Mouse (Mus musculus): ENCODE measurements around the gene Rflna. TPM values are rescaled to one million over a fixed set of nuclear protein-coding genes. Genes with fewer than 3 reads are reported as not detected.
A peak's percentile ranks its signal among the peaks of the same experiment; 100 is the strongest.

Rflna gene
- total RNA-seq (2021), result under 1 TPM; 0.33 to 0.43 TPM
- long read RNA-seq, experiment 1, result 0 reads
- long read RNA-seq, experiment 2, result 0 reads

DNA sequence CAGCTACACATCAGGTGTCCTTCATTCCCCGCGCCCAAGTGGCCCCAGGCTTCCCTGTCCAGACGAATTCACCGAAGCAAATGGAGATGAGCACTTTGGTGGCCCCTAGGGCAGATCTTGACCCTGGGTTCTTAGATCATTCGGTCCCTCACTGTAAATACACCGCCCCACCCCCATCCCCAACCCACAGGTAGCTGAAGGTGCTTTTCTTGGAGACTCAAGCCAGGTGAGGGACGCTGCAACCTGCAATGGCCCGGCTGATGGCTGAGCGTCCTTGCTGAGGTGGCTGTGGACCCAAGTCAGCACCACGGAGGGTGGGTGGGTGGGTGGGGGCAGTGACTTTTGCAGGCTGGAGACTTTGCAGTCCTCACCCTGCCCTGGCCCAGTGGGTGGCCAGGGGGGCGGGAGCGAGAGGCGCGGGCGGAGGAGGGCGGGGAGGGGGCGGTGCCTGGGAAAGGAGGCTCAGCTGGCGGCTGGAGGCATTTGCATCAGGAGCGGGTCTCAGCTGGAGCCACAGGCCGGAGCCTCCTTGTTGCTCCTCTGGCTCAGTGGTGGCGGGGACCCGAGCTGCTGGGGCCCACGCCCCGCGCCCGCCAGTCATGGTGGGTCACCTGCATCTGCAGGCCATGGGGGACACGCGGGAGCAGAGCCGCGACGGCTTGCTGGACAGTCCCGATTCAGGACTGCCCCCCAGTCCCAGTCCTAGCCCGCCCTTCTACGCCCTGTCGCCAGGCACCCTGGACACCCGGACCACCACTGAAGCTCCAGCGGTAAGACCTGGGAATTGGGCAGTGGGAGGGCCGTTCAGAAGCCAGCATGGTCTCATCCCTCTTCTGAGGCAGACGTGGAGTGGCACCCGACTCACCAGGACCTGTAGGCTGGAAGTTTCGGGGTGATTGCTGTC is at the start of gene Rflna:
Rflna (plus strand) TSS at position 253 of the 904 bp plus-strand sequence.
- no peak for DNase-seq

DNA sequence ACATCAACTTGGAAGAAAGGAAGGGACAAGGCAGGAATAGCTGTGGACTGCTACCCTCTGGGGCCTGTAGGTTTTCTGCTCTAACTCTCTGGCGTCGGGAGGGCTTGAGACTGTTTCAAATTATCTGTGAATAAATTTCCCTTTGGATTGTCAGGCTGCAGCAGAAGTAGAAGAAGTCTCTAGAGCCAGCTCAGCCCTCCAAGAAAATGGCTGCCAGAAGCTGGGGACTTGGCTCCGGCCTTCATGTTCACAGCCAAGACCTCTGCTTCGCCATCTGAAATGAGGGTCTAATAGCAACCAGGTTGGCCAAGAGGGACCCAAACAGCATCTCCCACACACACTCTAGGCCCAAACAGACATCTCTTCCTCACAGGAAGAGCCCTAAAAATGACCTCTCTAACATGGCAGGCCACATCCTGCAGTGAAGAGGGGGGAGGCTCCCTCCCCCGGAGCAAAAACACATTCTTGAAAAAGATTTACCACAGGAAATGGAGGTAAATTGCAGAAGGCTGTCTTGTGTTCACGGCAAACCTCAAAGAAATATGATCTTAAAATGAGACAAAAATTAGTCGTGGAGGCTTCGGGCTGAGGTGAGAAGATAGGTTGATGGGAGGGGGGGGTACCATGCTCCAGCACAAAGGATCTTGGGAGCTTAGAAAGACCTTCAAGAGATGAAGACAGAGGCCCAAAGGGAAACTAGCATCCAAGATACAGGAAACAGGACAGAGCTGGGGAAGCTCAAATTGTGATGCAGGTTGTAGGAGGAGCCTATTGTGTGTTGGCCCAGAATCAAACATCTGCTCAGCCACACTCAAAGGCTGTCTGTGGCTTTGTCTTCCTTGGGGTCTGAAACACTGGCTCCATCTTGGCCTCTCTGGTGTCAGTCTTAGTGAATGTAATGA is 48.4 kb upstream of the Rflna start:
- DNase-seq, result no peak

DNA sequence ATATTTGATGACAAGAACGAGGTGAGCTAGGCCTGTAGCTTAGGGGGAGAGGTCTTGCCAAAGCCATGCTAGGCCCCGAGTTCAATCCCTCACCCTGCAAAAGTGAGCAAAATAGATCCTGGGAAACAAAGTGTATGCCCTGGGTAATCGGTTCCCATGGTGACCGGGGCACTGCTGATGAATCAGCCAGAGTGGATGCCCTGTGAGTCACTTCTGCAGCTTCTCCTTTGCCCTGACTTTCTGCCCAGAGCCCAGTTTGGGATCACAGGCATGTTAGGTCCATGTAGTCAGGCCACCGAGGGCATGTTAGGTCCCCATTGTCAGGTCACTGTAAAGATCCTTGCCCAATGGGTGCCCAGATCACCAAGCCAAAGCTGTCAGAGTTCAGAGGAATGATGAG is 45.5 kb upstream of the Rflna start:
- DNase-seq, result no peak

DNA sequence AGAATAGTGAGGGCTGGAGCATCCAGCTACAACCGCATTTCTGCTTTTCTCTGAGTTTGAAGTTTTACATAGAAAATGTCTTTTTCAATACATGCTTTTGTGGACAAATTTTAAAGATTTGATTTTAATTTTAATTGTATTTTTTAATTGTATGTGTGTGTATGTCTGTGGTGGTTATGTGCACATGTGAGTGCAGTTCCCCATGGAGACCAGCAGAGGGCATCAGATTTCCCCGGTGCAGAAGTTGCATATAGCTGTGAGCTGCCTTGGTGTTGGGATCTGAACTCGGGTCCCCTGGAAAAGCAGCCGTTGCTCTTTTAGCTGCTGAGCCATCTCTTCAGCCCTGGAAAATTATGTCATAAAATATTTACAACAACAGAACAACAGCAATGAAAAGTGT is 43.9 kb upstream of the Rflna start:
- no peak for DNase-seq

DNA sequence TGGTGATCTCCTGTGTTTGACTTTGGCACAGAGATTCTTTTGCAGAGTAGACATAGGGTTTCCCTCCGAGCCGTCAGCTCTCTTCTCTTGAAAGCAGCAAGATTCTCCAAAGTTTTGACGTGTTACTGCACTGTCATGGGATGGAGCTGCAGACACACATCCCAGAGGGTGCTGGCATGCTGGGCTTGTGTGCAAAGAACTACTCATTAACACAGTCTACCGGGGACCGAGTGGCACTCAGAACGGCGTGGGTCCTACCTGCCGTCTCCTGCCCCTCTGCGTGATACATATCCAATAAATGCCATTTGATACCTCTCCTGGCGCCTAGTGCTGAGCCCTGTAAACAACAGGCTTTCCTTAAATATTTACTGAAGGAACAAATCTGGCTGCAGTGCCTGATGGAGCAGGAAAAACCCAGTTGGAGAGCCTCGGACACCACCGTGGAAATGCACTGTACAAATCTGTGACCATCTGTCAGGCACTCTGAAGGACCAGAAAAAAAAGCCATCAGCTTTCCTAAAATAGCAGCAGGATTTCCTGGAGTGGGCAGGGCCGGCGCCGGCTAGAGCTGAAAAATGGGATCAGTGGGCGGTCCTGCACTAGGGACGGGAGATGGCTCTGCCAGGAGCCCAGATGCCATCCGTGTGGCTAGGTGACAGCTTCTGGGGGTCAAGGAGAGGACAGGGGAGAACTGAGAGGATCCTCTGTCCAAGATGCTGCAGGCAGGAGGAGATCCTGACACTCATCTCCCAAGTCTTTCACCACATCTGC is 42.7 kb upstream of the Rflna start:
- DNase-seq, result peak; percentile 69

DNA sequence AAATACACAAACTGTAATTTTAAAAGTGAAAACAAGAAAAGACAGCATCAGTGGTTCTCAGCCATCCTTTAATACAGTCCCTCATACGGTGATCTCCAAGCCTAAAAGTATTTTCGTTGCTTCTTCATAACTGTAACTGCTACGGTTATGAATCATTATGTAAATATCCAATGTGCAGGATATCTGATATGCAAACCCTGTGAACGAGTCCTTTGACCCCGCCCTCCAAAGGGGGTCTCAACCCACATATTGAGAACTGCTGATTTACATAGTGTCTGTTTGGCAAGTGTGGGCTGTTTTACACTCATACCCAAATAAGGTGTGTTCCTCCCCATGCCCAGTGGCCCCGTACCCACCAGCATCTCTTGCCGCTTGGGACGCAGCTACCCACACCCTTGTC is 41.6 kb upstream of the Rflna start:
- no peak for DNase-seq

DNA sequence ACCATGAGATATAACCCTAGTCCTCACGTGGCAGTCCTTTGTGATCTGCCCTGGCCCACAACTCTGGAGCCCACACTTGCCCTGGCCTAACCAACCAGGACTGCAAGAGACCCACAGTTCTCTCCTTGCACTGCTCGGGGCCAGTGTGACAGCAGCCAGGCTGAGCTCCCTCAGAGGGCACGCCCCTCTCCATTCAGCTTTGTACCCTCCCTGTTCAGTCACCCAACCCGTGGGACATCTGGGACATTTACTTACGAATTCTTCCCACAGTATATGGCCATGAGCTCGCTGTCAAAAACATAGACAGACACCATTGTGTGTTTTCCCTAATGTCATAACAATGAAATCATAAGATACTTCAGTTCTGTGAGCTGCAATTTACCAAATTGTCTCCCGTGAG is 40.3 kb upstream of the Rflna start:
- no peak for DNase-seq

DNA sequence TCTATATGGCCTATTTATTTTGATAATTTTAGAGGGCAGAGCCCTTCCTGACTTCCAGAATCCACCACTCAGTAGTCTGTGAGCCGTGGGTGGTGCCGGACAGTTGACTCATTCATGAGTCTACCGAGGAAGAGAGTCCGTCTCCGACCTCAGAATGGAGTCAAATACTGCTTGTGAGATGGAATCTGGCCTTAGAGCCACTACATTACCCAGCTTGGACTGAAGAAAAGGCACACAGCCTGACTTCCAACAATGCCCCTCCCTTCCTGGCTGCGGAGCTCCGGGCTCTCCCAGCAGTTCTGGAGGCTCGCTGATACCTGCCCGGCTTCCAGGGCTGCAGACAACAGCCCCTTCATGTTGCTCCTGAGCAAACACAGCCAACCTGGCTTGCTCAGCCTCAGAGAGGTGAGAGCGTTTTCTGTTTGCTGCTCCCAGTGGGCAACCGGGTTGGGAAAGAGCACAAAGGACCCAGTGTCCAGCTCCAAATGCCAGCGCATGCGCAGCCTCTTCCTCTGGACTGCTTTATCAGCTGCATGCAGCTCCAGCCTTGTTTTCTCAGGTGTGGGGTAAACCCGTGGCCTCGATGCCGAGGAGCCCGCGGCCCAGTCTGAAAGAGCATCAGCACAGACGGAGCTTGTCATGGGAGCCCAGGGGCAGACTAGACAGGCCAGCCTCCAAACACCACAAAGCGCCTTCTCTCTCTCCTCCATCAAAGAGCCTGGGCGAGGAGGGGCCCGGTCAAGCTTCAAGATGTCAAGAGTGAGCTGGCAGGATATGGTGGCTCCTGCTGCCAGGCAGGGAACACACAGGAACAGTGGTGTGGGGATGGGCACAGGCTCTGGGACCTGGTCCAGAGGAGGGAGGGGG is 39.0 kb upstream of the Rflna start:
- DNase-seq, result no peak

DNA sequence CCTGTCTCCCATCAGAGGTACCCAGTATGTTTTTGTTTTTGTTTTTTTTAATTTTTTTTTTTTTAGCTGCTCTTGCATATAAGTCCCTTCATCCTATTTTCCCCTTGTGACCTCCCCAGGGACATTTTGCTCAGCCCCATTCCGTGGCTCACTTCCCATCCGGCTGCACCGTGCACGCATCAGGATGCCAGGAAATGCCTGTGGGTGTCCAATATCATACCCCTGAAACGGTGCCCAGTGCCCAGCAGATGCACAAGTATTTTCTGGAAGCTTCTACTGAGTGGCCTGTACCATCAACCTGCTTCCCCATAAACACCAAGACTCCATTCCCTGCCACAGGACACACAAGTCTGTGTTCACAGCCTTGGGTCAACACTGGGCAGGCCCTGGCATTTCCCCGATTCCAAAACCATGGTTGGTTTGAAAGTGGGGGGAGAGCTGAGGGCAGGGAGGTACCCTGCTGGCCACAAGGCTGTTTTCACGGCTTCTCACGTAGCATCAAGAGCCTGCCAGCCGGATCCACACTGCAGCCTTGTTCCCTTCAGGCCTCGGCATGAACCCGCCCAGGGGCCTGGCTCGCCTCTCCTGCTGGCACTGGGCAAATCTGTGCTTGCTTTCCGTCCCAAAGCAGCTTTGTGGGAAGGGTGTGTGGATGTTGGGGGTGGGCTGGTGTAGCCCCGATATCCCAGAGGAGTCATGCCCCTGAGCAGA is 36.2 kb upstream of the Rflna start:
- peak; percentile 61 for DNase-seq

DNA sequence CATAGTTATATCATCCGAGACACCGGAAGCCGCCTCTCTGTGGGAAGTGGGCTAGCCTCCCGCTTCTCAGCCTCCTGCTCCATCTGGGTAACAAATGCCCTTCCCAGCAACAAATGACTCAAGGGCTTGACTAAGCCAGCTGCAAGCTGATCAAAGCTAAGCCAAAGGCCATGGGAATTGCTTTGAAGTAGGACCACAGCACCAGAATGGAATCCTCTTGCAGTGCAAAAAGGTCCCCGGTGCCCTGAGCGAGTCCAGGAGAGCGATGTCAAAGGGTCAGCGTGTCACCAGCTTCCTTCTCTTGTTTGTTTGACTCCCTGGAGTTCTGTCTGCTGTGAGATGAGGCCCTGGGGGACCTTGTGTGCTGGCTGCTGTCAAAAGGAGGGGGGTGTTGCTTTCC is 33.2 kb upstream of the Rflna start:
- DNase-seq, result no peak

DNA sequence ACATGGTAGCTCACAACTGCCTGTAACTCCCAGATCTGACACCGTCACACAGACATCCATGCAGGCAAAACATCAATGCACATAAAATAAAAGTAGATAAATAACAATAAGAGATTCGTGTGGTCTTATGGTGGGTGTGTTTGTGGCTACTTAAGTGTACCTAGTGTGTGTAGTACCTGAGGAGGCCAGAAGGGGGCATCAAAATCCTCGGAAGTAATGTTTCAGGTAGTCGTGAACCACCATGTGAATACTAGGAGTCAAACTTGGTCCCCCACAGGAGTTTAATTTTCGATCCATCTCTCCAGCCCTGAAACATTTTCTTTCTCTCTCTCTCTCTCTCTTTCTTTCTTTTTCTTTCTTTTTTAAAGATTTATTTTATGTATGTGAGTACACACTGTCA is 16.8 kb upstream of the Rflna start:
- DNase-seq, result no peak

DNA sequence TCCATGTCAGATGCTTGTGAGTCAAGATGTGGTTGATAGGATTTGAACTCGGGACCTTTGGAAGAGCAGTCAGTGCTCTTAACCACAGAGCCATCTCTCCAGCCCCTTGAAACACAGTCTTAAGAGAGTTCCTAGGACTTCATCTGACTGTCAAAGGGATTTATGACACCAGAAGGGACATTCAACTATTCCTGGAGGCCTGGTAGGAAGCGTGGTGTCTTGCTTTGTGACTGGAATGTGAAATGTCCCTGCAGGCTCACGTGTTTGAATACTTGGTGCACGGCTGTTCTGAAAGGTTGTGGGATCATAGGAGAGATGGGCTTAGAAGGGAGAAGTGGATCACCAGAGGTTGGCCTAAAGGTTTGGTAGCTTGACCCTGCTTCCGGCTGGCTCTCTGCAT is 16.4 kb upstream of the Rflna start:
- DNase-seq, result no peak

DNA sequence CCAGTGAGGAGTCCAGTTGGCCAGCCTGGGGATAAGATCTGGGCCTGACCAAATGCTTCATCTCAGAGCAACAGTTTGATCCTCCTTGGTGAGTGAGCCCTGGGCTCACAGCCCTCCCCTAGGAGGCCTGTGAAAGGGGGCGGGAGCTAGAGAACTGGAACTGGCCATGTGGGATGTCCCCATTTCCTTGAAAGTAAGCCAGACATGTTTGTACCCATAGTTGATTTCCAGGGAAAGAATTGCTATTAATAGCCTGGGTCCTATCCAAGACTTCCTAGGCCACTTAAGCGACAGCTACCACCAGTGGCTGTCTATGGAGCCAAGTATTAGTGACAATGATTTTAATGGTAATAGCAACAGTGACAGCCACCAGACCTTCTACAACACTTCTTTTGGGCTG is 13.3 kb upstream of the Rflna start:
- no peak for DNase-seq

DNA sequence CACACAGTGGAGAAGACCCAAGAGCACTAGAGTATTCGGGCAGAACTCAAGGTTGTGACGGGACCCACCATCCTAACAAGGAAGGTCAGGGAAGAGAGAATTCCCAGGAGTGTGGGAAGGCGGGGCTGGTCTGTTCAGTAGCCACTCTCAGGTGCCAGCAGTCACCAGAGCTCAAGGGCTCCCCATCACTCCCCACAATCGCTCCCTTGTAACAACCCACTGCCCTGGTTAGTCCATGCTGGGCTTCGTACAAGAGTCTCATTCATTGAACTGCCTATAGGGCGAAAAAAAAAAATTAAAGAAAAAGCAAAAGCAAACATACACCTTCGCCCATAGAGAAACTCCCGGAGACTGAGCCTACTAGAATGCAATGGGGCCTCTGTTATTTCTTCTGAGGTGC is 10.7 kb upstream of the Rflna start:
- DNase-seq, result no peak

DNA sequence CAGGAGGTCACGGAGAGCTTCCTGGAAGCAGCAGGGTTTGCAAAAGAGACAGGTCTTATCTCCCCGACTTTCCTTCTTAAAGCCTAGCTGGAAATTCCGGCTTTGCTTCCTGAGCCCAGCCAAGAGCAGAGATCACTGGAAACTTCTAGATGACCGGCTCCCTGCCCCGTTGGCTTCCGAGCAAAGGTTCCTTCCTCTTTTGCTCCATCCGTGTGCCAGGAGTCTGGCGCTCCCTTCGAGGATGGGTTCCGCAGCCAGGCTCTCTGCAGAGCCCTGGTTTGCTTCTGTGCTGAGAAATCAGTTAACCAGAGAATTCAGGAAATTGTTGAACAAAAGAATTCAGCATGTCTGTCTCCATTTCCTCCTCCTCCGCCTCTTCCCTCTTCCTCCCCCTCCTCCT is 10.1 kb upstream of the Rflna start:
- peak; percentile 47 for DNase-seq

DNA sequence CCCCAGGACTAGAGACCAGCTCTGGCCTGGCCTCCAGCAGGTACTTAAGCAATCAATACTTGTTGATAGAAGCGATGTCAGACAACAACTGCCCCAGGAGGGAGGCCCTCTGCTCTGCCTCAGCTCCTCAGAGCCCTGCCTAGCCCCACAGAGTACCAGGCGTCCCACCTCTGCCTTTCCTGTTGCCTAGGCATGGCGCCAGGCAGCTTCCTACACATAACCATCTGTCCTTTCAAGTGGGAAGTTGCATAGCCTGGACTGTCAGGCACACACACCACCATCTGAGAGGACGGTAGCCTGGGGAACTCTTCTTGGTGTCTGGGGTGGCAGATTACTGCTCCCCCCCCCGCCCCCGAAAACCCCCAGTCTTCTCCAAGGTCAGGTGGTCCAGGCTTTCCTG is 6.2 kb upstream of the Rflna start:
- DNase-seq, result no peak

DNA sequence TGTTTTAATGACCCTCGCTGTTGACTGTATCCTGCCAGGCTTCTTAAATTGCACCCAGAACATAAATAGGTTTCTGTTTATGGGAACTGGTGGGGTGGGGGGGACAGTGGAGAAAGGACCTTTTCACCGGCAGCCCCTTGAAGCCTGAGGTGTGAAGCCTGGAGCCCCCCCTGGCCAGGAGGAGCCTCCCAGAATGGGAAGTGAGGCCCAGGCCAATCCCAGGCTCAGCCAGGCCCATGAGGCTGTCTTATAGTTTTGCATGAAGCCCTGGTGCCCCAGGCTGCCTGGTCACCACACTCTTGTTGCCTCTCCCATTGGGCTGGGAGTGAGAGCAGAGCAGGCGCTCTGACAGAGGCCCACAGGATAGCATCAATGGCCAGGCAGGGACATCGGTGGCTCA is 5.1 kb upstream of the Rflna start:
- no peak for DNase-seq

DNA sequence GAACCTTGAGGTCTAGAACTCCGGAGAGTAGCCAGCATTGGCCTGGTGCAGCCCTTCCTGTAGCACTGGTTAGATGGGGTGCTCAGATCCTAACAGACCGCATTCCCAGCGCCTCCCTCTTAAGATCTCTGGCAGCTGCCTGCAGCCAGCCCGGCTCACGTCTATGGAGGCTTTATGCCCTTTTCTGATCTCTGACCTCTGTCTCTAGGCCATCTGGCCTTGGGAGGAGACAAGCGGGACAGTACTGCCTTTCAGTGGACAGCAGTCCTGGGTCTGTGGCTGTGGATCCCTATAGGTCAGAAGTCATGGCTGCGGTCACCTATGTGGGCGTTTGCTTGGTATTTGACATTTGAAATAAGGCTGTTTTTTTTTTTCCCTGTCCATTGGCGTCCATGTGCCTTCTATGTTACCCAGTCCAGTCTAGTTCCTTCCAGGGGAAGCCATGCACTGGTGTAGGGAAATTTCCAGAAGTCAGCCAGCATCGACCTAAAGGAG is 2.2 kb upstream of the Rflna start:
- no peak for DNase-seq

DNA sequence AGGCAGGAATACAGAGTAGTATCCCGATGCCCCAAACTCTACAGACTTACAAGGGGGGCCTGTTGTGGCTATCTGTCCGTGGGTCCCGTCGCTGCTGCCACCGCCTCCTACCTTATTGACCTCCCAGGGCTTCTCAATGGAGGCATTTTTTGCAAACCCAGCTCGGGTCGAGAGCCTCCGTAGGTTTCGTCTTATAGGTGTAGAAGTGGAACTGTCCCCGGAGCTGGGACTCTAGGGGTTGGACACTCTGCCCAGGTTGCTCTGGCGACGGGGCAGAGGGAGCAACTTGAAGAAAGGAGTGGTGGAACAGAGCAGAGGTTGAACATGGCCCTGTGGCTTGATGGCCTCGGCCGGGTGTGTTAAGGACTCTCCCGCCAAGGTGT is 843 bp downstream of the Rflna start:
- no peak for DNase-seq

DNA sequence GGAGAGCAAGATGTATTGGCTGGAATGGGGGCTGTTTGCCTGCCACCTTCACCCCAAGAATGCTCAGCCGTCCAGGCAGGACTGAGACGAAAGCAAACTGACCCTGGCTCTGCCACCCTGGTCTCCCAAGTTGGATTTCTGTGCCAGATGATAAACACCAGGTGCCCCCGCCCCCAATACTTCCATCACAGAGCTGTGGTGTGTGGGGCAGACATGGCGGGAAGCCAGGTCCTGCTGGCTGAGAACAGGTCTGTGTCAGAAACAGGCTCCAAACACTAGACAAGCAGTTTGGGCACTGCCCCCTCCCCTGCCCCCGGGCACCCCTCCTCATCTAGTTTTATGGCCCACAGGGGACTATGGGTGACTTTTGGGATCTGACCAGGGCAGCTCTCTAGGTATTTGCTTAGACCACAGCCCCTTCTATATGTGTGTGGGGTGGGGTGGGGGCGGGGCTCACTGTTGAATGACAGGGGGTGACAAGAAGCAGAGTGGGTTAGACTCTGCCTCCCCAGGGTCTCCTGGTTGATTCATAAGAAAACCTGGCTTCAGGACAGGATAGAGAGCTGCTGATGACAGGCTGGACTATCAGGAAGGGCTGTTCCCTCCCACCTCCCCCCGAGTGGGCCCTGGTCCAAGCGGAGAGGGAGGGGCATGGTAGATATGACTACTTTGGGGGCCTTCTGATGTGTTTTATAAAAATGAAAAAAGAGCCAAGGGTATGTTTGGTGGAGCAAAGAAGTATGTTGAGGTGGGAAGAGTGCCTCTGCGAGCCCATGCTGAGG is 3.0 kb downstream of the Rflna start:
- no peak for DNase-seq
